Mouse (Mus musculus) thymus, postnatal 4 days (tissue): ENCODE measurements around the gene Vars2.

Experiments
- DNase-seq: peaks from one replicate; pipeline ENCODE4 v3.0.0; 2021

Gene Vars2

GRCm38 (mm10) chr17:35626537-35626936 is 40.9 kb downstream of the Vars2 start, which contains the start of gene Gm9573:
Gene Gm9573, minus strand, starts transcription at chr17:35626637.
- DNase-seq, result no peak

GRCm38 (mm10) chr17:35617127-35617526 is 50.3 kb downstream of the Vars2 start:
- no peak for DNase-seq
